Mouse (Mus musculus) olfactory bulb, adult 2 months (tissue): ENCODE results near the gene Fam129c.

ENCODE experiments used
- CTCF ChIP-seq: fragments of 200-500 bp; IDR thresholded peaks from 2 replicates; pipeline ENCODE4 v1.5.1; 2012; ENCODE audit warnings: low read depth, mild to moderate bottlenecking, low read length, moderate library complexity; ENCODE audit not compliant: insufficient read depth
- POLR2A ChIP-seq: fragments of 200-500 bp; IDR thresholded peaks from 2 replicates; pipeline ENCODE4 v1.6.1; 2012; ENCODE audit warnings: mild to moderate bottlenecking, low read depth, low read length, moderate library complexity; ENCODE audit not compliant: insufficient read depth

DNA sequence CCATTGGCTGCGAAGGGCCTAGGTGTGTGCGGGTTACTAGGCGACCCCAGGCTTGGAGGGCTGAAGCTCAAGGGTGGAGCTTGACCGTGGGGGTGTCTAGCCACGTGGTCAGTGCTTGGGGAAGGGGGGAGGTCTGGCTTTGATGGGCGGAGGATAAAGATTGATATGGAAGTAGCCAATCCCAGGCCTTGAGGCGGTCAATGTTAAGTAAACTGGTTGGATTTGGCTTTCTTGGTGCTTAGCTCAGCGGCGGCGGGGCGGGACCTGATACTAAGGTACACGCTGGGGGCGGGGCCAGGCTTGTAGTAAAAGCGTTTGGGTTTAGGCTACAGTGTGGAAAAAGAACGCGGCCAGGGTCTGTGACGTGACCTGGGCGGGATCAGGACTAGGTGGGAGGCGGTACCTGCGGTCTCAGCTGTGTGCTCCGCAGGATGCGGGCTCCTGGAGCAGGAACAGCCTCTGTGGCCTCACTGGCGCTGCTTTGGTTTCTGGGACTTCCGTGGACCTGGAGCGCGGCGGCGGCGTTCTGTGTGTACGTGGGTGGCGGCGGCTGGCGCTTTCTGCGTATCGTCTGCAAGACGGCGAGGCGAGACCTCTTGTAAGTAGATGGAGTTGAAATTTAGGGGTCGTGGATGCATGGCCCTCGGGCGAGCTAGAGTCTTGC lies 27.0 kb upstream of the Fam129c start:
- TF ChIP-seq CTCF (no peak), POLR2A (no peak)
